Mouse (Mus musculus): ENCODE measurements around the gene Cpeb2. TPM values are rescaled to one million over a fixed set of nuclear protein-coding genes. Genes with fewer than 3 reads are reported as not detected.

The Cpeb2 gene
- polyA plus RNA-seq, 2 experiments = 4.5 to 5.7 TPM

GRCm38 (mm10) chr5:43246954-43247353, 14.0 kb downstream of the Cpeb2 start:
- peaks cover 9% of the 10 kb centered on the region; the same call in 1 of the 2 replicates for H3K36me3 ChIP-seq (ENCODE audit: control insufficient read depth, insufficient read depth, low read length)
- H3K27ac ChIP-seq (replicated peaks; ENCODE audit: low read depth, low read length) = no peak overlapping the region
- H3K4me3 ChIP-seq (replicated peaks; ENCODE audit: low read length) = no peak overlapping the region
- no peak for ATAC-seq (ENCODE audit: low FRiP score, low read depth)
- H3K4me1 ChIP-seq (ENCODE audit: control insufficient read depth, insufficient read depth, low read length) = no peaks in the 10 kb centered on the region
- 83% methylated on average over 6 of the region's 6 CpGs for WGBS
- DNase-seq (ENCODE audit: low spot score) = no peak
- H3K27me3 ChIP-seq (ENCODE audit: control insufficient read depth, insufficient read depth, low read length) = no peaks in the 10 kb centered on the region
- TF ChIP-seq POLR2A (IDR thresholded peaks at IDR 0.05; ENCODE audit: borderline replicate concordance, extremely low read depth, insufficient read depth, insufficient read length) = no peak
- H3K9ac ChIP-seq (ENCODE audit: low read depth, low read length, severe bottlenecking) = no peak overlapping the region
- no peaks in the 10 kb centered on the region for H3K9me3 ChIP-seq (ENCODE audit: control insufficient read depth, low read length)
- H3K4me2 ChIP-seq (replicated peaks; ENCODE audit: low read depth, low read length, severe bottlenecking) = no peak overlapping the region

GRCm38 (mm10) chr5:43248001-43248430, 15.0 kb downstream of the Cpeb2 start:
- H3K36me3 ChIP-seq (ENCODE audit: control insufficient read depth, insufficient read depth, low read length) = peaks cover 9% of the 10 kb centered on the region; the same call in 1 of the 2 replicates
- ATAC-seq (ENCODE audit: low FRiP score, low read depth) (no peak), DNase-seq (ENCODE audit: low spot score) (no peak)
- H3K27me3 ChIP-seq (ENCODE audit: control insufficient read depth, insufficient read depth, low read length) = no peaks in the 10 kb centered on the region
- H3K4me2 ChIP-seq (replicated peaks; ENCODE audit: low read depth, low read length, severe bottlenecking) = no peak overlapping the region
- no peak overlapping the region for H3K9ac ChIP-seq (ENCODE audit: low read depth, low read length, severe bottlenecking)
- no peak for TF ChIP-seq POLR2A (IDR thresholded peaks at IDR 0.05; ENCODE audit: borderline replicate concordance, extremely low read depth, insufficient read depth, insufficient read length)
- WGBS = 70% methylated on average over 3 of the region's 3 CpGs
- H3K4me3 ChIP-seq (replicated peaks; ENCODE audit: low read length) = no peak overlapping the region
- no peaks in the 10 kb centered on the region for H3K4me1 ChIP-seq (ENCODE audit: control insufficient read depth, insufficient read depth, low read length)
- H3K9me3 ChIP-seq (ENCODE audit: control insufficient read depth, low read length) = no peaks in the 10 kb centered on the region
- H3K27ac ChIP-seq (replicated peaks; ENCODE audit: low read depth, low read length) = no peak overlapping the region

GRCm38 (mm10) chr5:43257490-43257889, 24.5 kb downstream of the Cpeb2 start:
- H3K36me3 ChIP-seq (ENCODE audit: control insufficient read depth, insufficient read depth, low read length) = 0 out of 2 replicates have a peak, but pooled peaks cover 3% of the 10 kb centered on the region
- no peaks in the 10 kb centered on the region for H3K9me3 ChIP-seq (ENCODE audit: control insufficient read depth, low read length)
- no peak for DNase-seq (ENCODE audit: low spot score)
- no peak overlapping the region for H3K4me3 ChIP-seq (replicated peaks; ENCODE audit: low read length)
- H3K4me1 ChIP-seq (ENCODE audit: control insufficient read depth, insufficient read depth, low read length) = no peaks in the 10 kb centered on the region
- H3K9ac ChIP-seq (ENCODE audit: low read depth, low read length, severe bottlenecking) = no peak overlapping the region
- TF ChIP-seq POLR2A (IDR thresholded peaks at IDR 0.05; ENCODE audit: borderline replicate concordance, extremely low read depth, insufficient read depth, insufficient read length) = no peak
- ATAC-seq (ENCODE audit: low FRiP score, low read depth) = no peak
- no peak overlapping the region for H3K4me2 ChIP-seq (replicated peaks; ENCODE audit: low read depth, low read length, severe bottlenecking)
- H3K27me3 ChIP-seq (ENCODE audit: control insufficient read depth, insufficient read depth, low read length) = no peaks in the 10 kb centered on the region
- H3K27ac ChIP-seq (replicated peaks; ENCODE audit: low read depth, low read length) = no peak overlapping the region
- WGBS = 80% methylated on average over 2 of the region's 2 CpGs

GRCm38 (mm10) chr5:43258472-43259142, 25.6 kb downstream of the Cpeb2 start:
- WGBS = 89% methylated on average over 3 of the region's 3 CpGs
- 0 out of 2 replicates have a peak, but pooled peaks cover 3% of the 10 kb centered on the region for H3K36me3 ChIP-seq (ENCODE audit: control insufficient read depth, insufficient read depth, low read length)
- DNase-seq (ENCODE audit: low spot score) (no peak), ATAC-seq (ENCODE audit: low FRiP score, low read depth) (no peak)
- no peak overlapping the region for H3K9ac ChIP-seq (ENCODE audit: low read depth, low read length, severe bottlenecking)
- H3K4me1 ChIP-seq (ENCODE audit: control insufficient read depth, insufficient read depth, low read length) = no peaks in the 10 kb centered on the region
- TF ChIP-seq POLR2A (IDR thresholded peaks at IDR 0.05; ENCODE audit: borderline replicate concordance, extremely low read depth, insufficient read depth, insufficient read length) = no peak
- H3K27me3 ChIP-seq (ENCODE audit: control insufficient read depth, insufficient read depth, low read length) = no peaks in the 10 kb centered on the region
- no peak overlapping the region for H3K4me3 ChIP-seq (replicated peaks; ENCODE audit: low read length)
- no peak overlapping the region for H3K27ac ChIP-seq (replicated peaks; ENCODE audit: low read depth, low read length)
- no peaks in the 10 kb centered on the region for H3K9me3 ChIP-seq (ENCODE audit: control insufficient read depth, low read length)
- H3K4me2 ChIP-seq (replicated peaks; ENCODE audit: low read depth, low read length, severe bottlenecking) = no peak overlapping the region

GRCm38 (mm10) chr5:43261814-43262213, 28.8 kb downstream of the Cpeb2 start:
- no peak for DNase-seq (ENCODE audit: low spot score)
- H3K4me1 ChIP-seq (ENCODE audit: control insufficient read depth, insufficient read depth, low read length) = no peaks in the 10 kb centered on the region
- no peak overlapping the region for H3K9ac ChIP-seq (ENCODE audit: low read depth, low read length, severe bottlenecking)
- WGBS = 84% methylated on average over 6 of the region's 6 CpGs
- ATAC-seq (ENCODE audit: low FRiP score, low read depth) = no peak
- no peak for TF ChIP-seq POLR2A (IDR thresholded peaks at IDR 0.05; ENCODE audit: borderline replicate concordance, extremely low read depth, insufficient read depth, insufficient read length)
- H3K9me3 ChIP-seq (ENCODE audit: control insufficient read depth, low read length) = no peaks in the 10 kb centered on the region
- 0 out of 2 replicates have a peak, but pooled peaks cover 3% of the 10 kb centered on the region for H3K36me3 ChIP-seq (ENCODE audit: control insufficient read depth, insufficient read depth, low read length)
- no peak overlapping the region for H3K4me3 ChIP-seq (replicated peaks; ENCODE audit: low read length)
- H3K27me3 ChIP-seq (ENCODE audit: control insufficient read depth, insufficient read depth, low read length) = no peaks in the 10 kb centered on the region
- no peak overlapping the region for H3K4me2 ChIP-seq (replicated peaks; ENCODE audit: low read depth, low read length, severe bottlenecking)
- H3K27ac ChIP-seq (replicated peaks; ENCODE audit: low read depth, low read length) = no peak overlapping the region

All from limb, embryonic 14.5 days (tissue).